Mouse (Mus musculus): Measurements from ENCODE around the gene Adssl1. TPM values are rescaled to one million over a fixed set of nuclear protein-coding genes. Genes with fewer than 3 reads are reported as not detected.

Gene Adssl1
- polyA plus RNA-seq, 1 experiment = 202 TPM

DNA sequence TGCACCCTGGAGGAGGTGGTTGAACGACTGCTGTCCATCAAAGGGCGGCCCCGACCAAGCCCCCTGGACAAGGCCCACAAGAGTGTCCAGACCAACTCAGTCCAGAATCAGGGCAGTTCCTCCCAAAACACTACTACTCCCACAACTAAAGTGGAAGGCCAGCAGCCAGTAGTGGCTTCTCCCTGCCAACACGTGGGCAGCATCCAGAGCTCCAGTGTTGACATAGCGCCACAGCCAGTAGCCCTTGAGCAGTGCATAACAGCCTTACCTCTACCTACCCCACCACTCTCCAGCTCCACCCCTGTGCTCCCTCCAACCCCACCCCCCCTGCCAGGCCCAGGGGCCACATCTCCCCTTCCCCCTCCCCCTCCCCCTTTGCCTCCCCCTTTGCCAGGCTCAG lies 15.8 kb upstream of the Adssl1 start:
- no peak overlapping the region for H3K4me3 ChIP-seq
- peaks cover 14% of the 10 kb centered on the region for H3K36me3 ChIP-seq (ENCODE audit: control insufficient read depth, insufficient read depth)
- no peak overlapping the region for H3ac ChIP-seq (ENCODE audit: control insufficient read depth, insufficient read length)
- H3K27me3 ChIP-seq (ENCODE audit: control insufficient read depth, insufficient read depth, insufficient read length) = no peaks in the 10 kb centered on the region
- peaks cover 4% of the 10 kb centered on the region for H3K79me2 ChIP-seq (ENCODE audit: control insufficient read depth, insufficient read depth)
- TF ChIP-seq MYOD1 (IDR thresholded peaks at IDR 0.05; ENCODE audit: control insufficient read depth in 1 of 3, insufficient read length in 2 of 3, low read depth in 2 of 3) = no peak
- no peak for TF ChIP-seq TCF12 (IDR thresholded peaks at IDR 0.05; ENCODE audit: insufficient read depth, poor library complexity, severe bottlenecking)
- TF ChIP-seq POLR2AphosphoS2 (IDR thresholded peaks at IDR 0.05; ENCODE audit: insufficient read length, low read depth) = no peak
- H3K4me2 ChIP-seq (ENCODE audit: low read depth) = no peak overlapping the region

DNA sequence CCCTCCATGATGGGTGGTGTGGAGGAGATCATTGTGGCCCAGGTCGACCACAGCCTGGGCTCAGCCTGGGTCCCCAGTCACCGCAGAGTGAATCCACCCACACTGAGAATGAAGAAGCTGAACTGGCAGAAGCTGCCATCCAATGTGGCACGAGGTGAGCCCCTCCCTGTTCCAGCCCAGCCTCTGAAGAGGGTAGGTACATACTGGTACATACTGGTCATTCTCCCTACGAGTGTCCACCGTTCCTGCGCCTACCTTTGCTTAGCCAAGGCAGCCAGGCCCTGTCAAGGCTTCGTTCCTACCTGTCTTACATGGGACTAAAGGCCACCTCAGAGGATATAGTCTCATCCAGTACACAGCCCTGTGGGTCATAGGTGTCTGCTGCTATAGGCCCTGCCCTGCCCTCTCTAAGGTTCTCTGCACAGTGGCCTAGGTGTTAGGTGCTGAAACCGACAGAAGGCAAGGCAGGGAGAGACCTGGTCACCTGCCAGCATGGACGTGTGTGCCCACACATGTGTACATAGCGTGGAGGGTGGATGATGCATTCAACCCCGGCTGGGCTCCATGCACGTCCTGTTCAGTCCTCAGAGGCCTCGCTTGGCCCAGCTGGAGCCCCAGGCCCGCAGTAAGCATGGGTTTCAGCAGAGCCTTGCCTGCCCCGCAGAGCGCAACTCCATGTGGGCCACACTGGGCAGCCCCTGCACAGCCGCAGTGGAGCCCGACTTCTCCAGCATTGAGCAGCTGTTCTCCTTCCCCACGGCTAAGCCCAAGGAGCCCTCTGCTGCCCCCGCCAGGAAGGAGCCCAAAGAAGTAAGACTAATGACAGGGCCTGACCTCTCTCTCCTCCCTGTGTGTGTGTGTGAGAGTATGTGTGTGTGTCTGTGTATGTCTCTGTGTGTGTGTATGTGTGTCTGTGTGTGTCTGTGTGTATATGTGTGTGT lies 14.9 kb upstream of the Adssl1 start:
- Histone ChIP-seq H3K79me2 (ENCODE audit: control insufficient read depth, insufficient read depth) (peaks cover 4% of the 10 kb centered on the region), H3ac (ENCODE audit: control insufficient read depth, insufficient read length) (no peak overlapping the region), H3K4me2 (ENCODE audit: low read depth) (no peak overlapping the region), H3K4me3 (no peak overlapping the region), H3K27me3 (ENCODE audit: control insufficient read depth, insufficient read depth, insufficient read length) (no peaks in the 10 kb centered on the region), H3K36me3 (ENCODE audit: control insufficient read depth, insufficient read depth) (peaks cover 14% of the 10 kb centered on the region)
- no peak for TF ChIP-seq TCF3 (IDR thresholded peaks at IDR 0.05; ENCODE audit: insufficient read length, low read depth)
- peak; percentile 35 to 87 (median 67) for TF ChIP-seq MYOG (IDR thresholded peaks at IDR 0.05; ENCODE audit: control insufficient read depth in 1 of 3, insufficient read depth in 1 of 3, insufficient read length in 2 of 3, low read depth in 2 of 3)
- peak; percentile 52 for TF ChIP-seq POLR2AphosphoS2 (IDR thresholded peaks at IDR 0.05; ENCODE audit: insufficient read length, low read depth)
- TF ChIP-seq MYOD1 (IDR thresholded peaks at IDR 0.05; ENCODE audit: control insufficient read depth in 1 of 3, insufficient read length in 2 of 3, low read depth in 2 of 3) = peak in 2 of 3 experiments; percentile 76 to 82

GRCm38 (mm10) chr12:112605766-112606165 lies 14.1 kb upstream of the Adssl1 start:
- H3ac ChIP-seq (ENCODE audit: control insufficient read depth, insufficient read length) = no peak overlapping the region
- no peaks in the 10 kb centered on the region for H3K27me3 ChIP-seq (ENCODE audit: control insufficient read depth, insufficient read depth, insufficient read length)
- no peak overlapping the region for H3K4me2 ChIP-seq (ENCODE audit: low read depth)
- peaks cover 4% of the 10 kb centered on the region for H3K79me2 ChIP-seq (ENCODE audit: control insufficient read depth, insufficient read depth)
- peak; percentile 38 for TF ChIP-seq POLR2AphosphoS2 (IDR thresholded peaks at IDR 0.05; ENCODE audit: insufficient read length, low read depth)
- no peak for TF ChIP-seq REST (IDR thresholded peaks at IDR 0.05; ENCODE audit: insufficient read depth, insufficient read length)
- no peak for TF ChIP-seq USF1 (IDR thresholded peaks at IDR 0.05; ENCODE audit: low read depth)
- H3K36me3 ChIP-seq (ENCODE audit: control insufficient read depth, insufficient read depth) = peaks cover 14% of the 10 kb centered on the region
- H3K4me3 ChIP-seq = no peak overlapping the region

DNA sequence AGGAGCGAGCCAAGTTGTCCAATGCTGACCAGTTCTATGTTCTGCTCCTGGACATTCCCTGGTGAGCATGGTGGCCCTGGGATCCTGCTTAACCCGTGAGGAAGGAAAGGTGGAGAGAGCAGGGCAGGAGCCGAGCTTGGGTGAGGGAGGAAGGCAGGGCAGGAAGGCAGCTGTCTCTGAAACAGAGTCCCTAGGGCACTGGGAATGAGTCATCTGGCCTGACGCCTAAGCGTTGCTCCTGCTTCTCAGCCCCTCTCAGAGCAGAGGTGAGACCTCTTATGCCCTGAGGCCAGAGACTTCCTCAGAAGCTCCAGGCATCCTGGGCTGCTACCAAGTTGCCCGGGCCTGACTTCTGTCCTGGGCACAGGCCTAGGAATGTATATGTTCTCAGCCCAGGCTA lies 12.8 kb upstream of the Adssl1 start:
- no peaks in the 10 kb centered on the region for H3K79me2 ChIP-seq (ENCODE audit: control insufficient read depth, insufficient read depth)
- peaks cover 14% of the 10 kb centered on the region for H3K36me3 ChIP-seq (ENCODE audit: control insufficient read depth, insufficient read depth)
- H3K27me3 ChIP-seq (ENCODE audit: control insufficient read depth, insufficient read depth, insufficient read length) = no peaks in the 10 kb centered on the region
- TF ChIP-seq TCF12 (IDR thresholded peaks at IDR 0.05; ENCODE audit: insufficient read depth, poor library complexity, severe bottlenecking) = no peak
- TF ChIP-seq CEBPB (IDR thresholded peaks at IDR 0.05; ENCODE audit: insufficient read depth, poor library complexity, severe bottlenecking) = no peak
- TF ChIP-seq REST (IDR thresholded peaks at IDR 0.05; ENCODE audit: insufficient read depth, insufficient read length) = no peak
- TF ChIP-seq MYOD1 (IDR thresholded peaks at IDR 0.05; ENCODE audit: control insufficient read depth in 1 of 3, insufficient read length in 2 of 3, low read depth in 2 of 3) = peak in 2 of 3 experiments; percentile 63 to 71
- TF ChIP-seq POLR2AphosphoS2 (IDR thresholded peaks at IDR 0.05; ENCODE audit: insufficient read length, low read depth) = peak; percentile 13
- peak in 2 of 3 experiments; percentile 23 to 74 for TF ChIP-seq MYOG (IDR thresholded peaks at IDR 0.05; ENCODE audit: control insufficient read depth in 1 of 3, insufficient read depth in 1 of 3, insufficient read length in 2 of 3, low read depth in 2 of 3)
- TF ChIP-seq SRF (IDR thresholded peaks at IDR 0.05; ENCODE audit: control insufficient read depth, insufficient read length, low read depth) = no peak
- no peak for TF ChIP-seq MAX (IDR thresholded peaks at IDR 0.05; ENCODE audit: low read depth)
- TF ChIP-seq POLR2A (IDR thresholded peaks at IDR 0.05; ENCODE audit: insufficient read length, low read depth) = no peak
- H3K4me3 ChIP-seq = no peak overlapping the region
- no peak overlapping the region for H3K4me2 ChIP-seq (ENCODE audit: low read depth)
- H3ac ChIP-seq (ENCODE audit: control insufficient read depth, insufficient read length) = no peak overlapping the region

GRCm38 (mm10) chr12:112609031-112609430 lies 10.8 kb upstream of the Adssl1 start:
- Histone ChIP-seq H3K4me3 (no peak overlapping the region), H3K4me2 (ENCODE audit: low read depth) (no peak overlapping the region), H3K27me3 (ENCODE audit: control insufficient read depth, insufficient read depth, insufficient read length) (no peaks in the 10 kb centered on the region), H3K79me2 (ENCODE audit: control insufficient read depth, insufficient read depth) (no peaks in the 10 kb centered on the region), H3K36me3 (ENCODE audit: control insufficient read depth, insufficient read depth) (peaks cover 18% of the 10 kb centered on the region), H3ac (ENCODE audit: control insufficient read depth, insufficient read length) (no peak overlapping the region)
- no peak for TF ChIP-seq POLR2AphosphoS2 (IDR thresholded peaks at IDR 0.05; ENCODE audit: insufficient read length, low read depth)
- TF ChIP-seq MYOD1 (IDR thresholded peaks at IDR 0.05; ENCODE audit: control insufficient read depth in 1 of 3, insufficient read length in 2 of 3, low read depth in 2 of 3) = no peak
- TF ChIP-seq TCF12 (IDR thresholded peaks at IDR 0.05; ENCODE audit: insufficient read depth, poor library complexity, severe bottlenecking) = no peak
- no peak for TF ChIP-seq TCF3 (IDR thresholded peaks at IDR 0.05; ENCODE audit: insufficient read length, low read depth)
- no peak for TF ChIP-seq USF1 (IDR thresholded peaks at IDR 0.05; ENCODE audit: low read depth)
- no peak for TF ChIP-seq REST (IDR thresholded peaks at IDR 0.05; ENCODE audit: insufficient read depth, insufficient read length)
- TF ChIP-seq SRF (IDR thresholded peaks at IDR 0.05; ENCODE audit: control insufficient read depth, insufficient read length, low read depth) = no peak
- TF ChIP-seq E2F4 (IDR thresholded peaks at IDR 0.05; ENCODE audit: insufficient read depth) = no peak
- no peak for TF ChIP-seq CEBPB (IDR thresholded peaks at IDR 0.05; ENCODE audit: insufficient read depth, poor library complexity, severe bottlenecking)
- TF ChIP-seq MYOG (IDR thresholded peaks at IDR 0.05; ENCODE audit: control insufficient read depth in 1 of 3, insufficient read depth in 1 of 3, insufficient read length in 2 of 3, low read depth in 2 of 3) = no peak
- no peak for TF ChIP-seq POLR2A (IDR thresholded peaks at IDR 0.05; ENCODE audit: insufficient read length, low read depth)
- TF ChIP-seq MAX (IDR thresholded peaks at IDR 0.05; ENCODE audit: low read depth) = no peak

All from myocyte (in vitro differentiated cells).